Mouse (Mus musculus) liver, embryonic 14.5 days (tissue): ENCODE data around the gene Gnb4. TPM values are rescaled to one million over a fixed set of nuclear protein-coding genes. Genes with fewer than 3 reads are reported as not detected.

Experiments
- ATAC-seq: fragments of 200-750 bp; cut with Nextera tagmentation; 2 replicates; pipeline ENCODE4 v1.8.0; 2017; ENCODE audit warnings: moderate number of reproducible peaks, mild to moderate bottlenecking, moderate library complexity; ENCODE audit not compliant: insufficient read depth
- DNase-seq, 3 experiments: peaks; one replicate each; pipeline ENCODE4 v3.0.0-alpha.2; 2012 to 2013; ENCODE audit warnings: low read depth in 3 of 3, low spot score in 3 of 3
- H3K27ac ChIP-seq: fragments of 300-500 bp; sonication (generic); 2 replicates; pipeline ENCODE4 v1.5.1; 2014; ENCODE audit warnings: moderate library complexity, mild to moderate bottlenecking, control low read depth, inconsistent platforms
- H3K27me3 ChIP-seq: fragments of 300-500 bp; sonication (generic); 2 replicates; pipeline ENCODE4 v1.6.1; 2014; ENCODE audit warnings: mild to moderate bottlenecking, low read length, moderate library complexity; ENCODE audit not compliant: control insufficient read depth, insufficient read depth
- H3K36me3 ChIP-seq: fragments of 300-500 bp; sonication (generic); replicated peaks from 2 replicates; pipeline ENCODE4 v1.6.1; 2014; ENCODE audit warnings: low read depth; ENCODE audit not compliant: control insufficient read depth, insufficient read depth
- H3K4me1 ChIP-seq, 2 experiments: fragments of 200-500 bp in 1 of 2; fragments of 300-500 bp in 1 of 2; sonication (generic) in 1 of 2; replicated peaks; 2 replicates each; pipeline ENCODE4 v1.6.1; 2012 to 2014; ENCODE audit warnings: antibody characterized with exemption in 1 of 2, inconsistent platforms in 1 of 2, low read length in 1 of 2; ENCODE audit not compliant: control insufficient read depth in 2 of 2, insufficient read depth in 2 of 2
- H3K4me2 ChIP-seq: fragments of 300-500 bp; sonication (generic); 2 replicates; pipeline ENCODE4 v1.6.1; 2014; ENCODE audit warnings: low read depth, mild to moderate bottlenecking, control low read depth, moderate library complexity
- H3K4me3 ChIP-seq, 2 experiments: fragments of 200-500 bp in 1 of 2; fragments of 300-500 bp in 1 of 2; sonication (generic) in 1 of 2; 2 replicates each; pipeline ENCODE4 v1.5.1; 2012 to 2014; ENCODE audit warnings: low read depth in 2 of 2, low read length in 2 of 2, mild to moderate bottlenecking in 2 of 2, control low read depth in 1 of 2, inconsistent platforms in 1 of 2, moderate library complexity in 1 of 2; ENCODE audit not compliant: insufficient read depth in 1 of 2
- H3K9ac ChIP-seq: fragments of 300-500 bp; sonication (generic); replicated peaks from 2 replicates; pipeline ENCODE4 v1.6.1; 2014; ENCODE audit warnings: mild to moderate bottlenecking, control low read depth, moderate library complexity
- H3K9me3 ChIP-seq: fragments of 300-500 bp; sonication (generic); 2 replicates; pipeline ENCODE4 v1.6.1; 2016; ENCODE audit warnings: low read length, mixed read lengths; ENCODE audit not compliant: control insufficient read depth
- CTCF ChIP-seq: IDR thresholded peaks from 2 replicates; pipeline ENCODE4 v1.5.1; 2016; ENCODE audit warnings: antibody characterized with exemption, low read depth, control low read depth
- EP300 ChIP-seq: IDR thresholded peaks from 2 replicates; pipeline ENCODE4 v1.6.1; 2016; ENCODE audit warnings: antibody characterized with exemption, low read depth
- WGBS: fragments of 180-500 bp; shearing (Covaris S2); extraction: QIAGEN DNeasy Blood & Tissue Kit; methylation state at CpG from one replicate; pipeline ENCODE4 v1.1.7; 2014; ENCODE audit not compliant: insufficient replicate concordance; 5-methylcytosine and 5-hydroxymethylcytosine counted together
- polyA plus RNA-seq, 2 experiments: library from polyadenylated mRNA; depleted of rRNA in 1 of 2; stranded (reverse) in 1 of 2; unstranded in 1 of 2; fragments of >200 nt; fragmentation: Nextera tagmentation in 1 of 2; extraction: Ambion mirVana in 1 of 2; gene quantifications; 2 replicates each; pipeline versions ENCODE4 v1.2.1 to v1.2.3; 2012 to 2014

The Gnb4 gene
- polyA plus RNA-seq, 2 experiments: 4.1 to 6.9 TPM

- Histone ChIP-seq H3K4me2 (no peak overlapping the region), H3K9ac (no peak overlapping the region), H3K36me3 (no peaks in the 10 kb centered on the region), H3K4me1 (no peaks in the 10 kb centered on the region), H3K9me3 (no peaks in the 10 kb centered on the region), H3K4me3 (no peak overlapping the region), H3K27ac (no peak overlapping the region), H3K27me3 (no peaks in the 10 kb centered on the region)
- TF ChIP-seq EP300 (no peak), CTCF (no peak)
- WGBS: 43% methylated on average over 4 of the region's 4 CpGs
- ATAC-seq (no peak), DNase-seq (no peak)
Measured at GRCm38 (mm10) chr3:32649284-32649683, 32.9 kb upstream of the Gnb4 start.

- Histone ChIP-seq H3K4me1 (no peaks in the 10 kb centered on the region), H3K36me3 (no peaks in the 10 kb centered on the region), H3K27ac (no peak overlapping the region), H3K27me3 (no peaks in the 10 kb centered on the region), H3K4me2 (no peak overlapping the region), H3K4me3 (no peak overlapping the region), H3K9me3 (no peaks in the 10 kb centered on the region), H3K9ac (no peak overlapping the region)
- ATAC-seq: no peak
- TF ChIP-seq EP300 (no peak), CTCF (no peak)
- WGBS: 72% methylated on average over 4 of the region's 4 CpGs
- no peak for DNase-seq
Measured at GRCm38 (mm10) chr3:32646918-32647317, 30.5 kb upstream of the Gnb4 start.

GRCm38 (mm10) chr3:32644751-32645150, 28.4 kb upstream of the Gnb4 start:
- H3K4me1 ChIP-seq: no peaks in the 10 kb centered on the region
- H3K9ac ChIP-seq: no peak overlapping the region
- DNase-seq: no peak
- WGBS: 65% methylated on average over 2 of the region's 2 CpGs
- no peak overlapping the region for H3K27ac ChIP-seq
- no peak overlapping the region for H3K4me3 ChIP-seq
- ATAC-seq: no peak
- TF ChIP-seq CTCF: no peak
- no peak for TF ChIP-seq EP300
- H3K4me2 ChIP-seq: no peak overlapping the region
- no peaks in the 10 kb centered on the region for H3K9me3 ChIP-seq
- H3K36me3 ChIP-seq: no peaks in the 10 kb centered on the region
- H3K27me3 ChIP-seq: no peaks in the 10 kb centered on the region

- ATAC-seq (no peak), DNase-seq (no peak)
- no peak overlapping the region for H3K9ac ChIP-seq
- H3K4me3 ChIP-seq: no peak overlapping the region
- no peaks in the 10 kb centered on the region for H3K4me1 ChIP-seq
- H3K27ac ChIP-seq: no peak overlapping the region
- 77% methylated on average over 6 of the region's 6 CpGs for WGBS
- H3K9me3 ChIP-seq: no peaks in the 10 kb centered on the region
- H3K4me2 ChIP-seq: no peak overlapping the region
- no peaks in the 10 kb centered on the region for H3K36me3 ChIP-seq
- no peaks in the 10 kb centered on the region for H3K27me3 ChIP-seq
- TF ChIP-seq CTCF: no peak
- no peak for TF ChIP-seq EP300
Measured at GRCm38 (mm10) chr3:32642116-32642515, 25.7 kb upstream of the Gnb4 start.

GRCm38 (mm10) chr3:32638240-32638639, 21.9 kb upstream of the Gnb4 start:
- no peaks in the 10 kb centered on the region for H3K9me3 ChIP-seq
- WGBS: 31% methylated on average over 8 of the region's 8 CpGs
- ATAC-seq (no peak), DNase-seq (no peak)
- H3K27me3 ChIP-seq: no peaks in the 10 kb centered on the region
- H3K4me1 ChIP-seq: no peaks in the 10 kb centered on the region
- H3K4me3 ChIP-seq: no peak overlapping the region
- no peak overlapping the region for H3K9ac ChIP-seq
- H3K4me2 ChIP-seq: no peak overlapping the region
- no peak overlapping the region for H3K27ac ChIP-seq
- H3K36me3 ChIP-seq: no peaks in the 10 kb centered on the region
- TF ChIP-seq EP300: no peak
- TF ChIP-seq CTCF: no peak
